Mouse (Mus musculus) olfactory bulb, adult 2 months (tissue): ENCODE measurements around the gene Kmt2a.

Source experiments
- CTCF ChIP-seq: fragments of 200-500 bp; IDR thresholded peaks from 2 replicates; pipeline ENCODE4 v1.5.1; 2012; ENCODE audit warnings: low read depth, mild to moderate bottlenecking, low read length, moderate library complexity; ENCODE audit not compliant: insufficient read depth
- POLR2A ChIP-seq: fragments of 200-500 bp; IDR thresholded peaks from 2 replicates; pipeline ENCODE4 v1.6.1; 2012; ENCODE audit warnings: mild to moderate bottlenecking, low read depth, low read length, moderate library complexity; ENCODE audit not compliant: insufficient read depth

GRCm38 (mm10) chr9:44900402-44900801 lies 19.3 kb upstream of the Kmt2a start:
- TF ChIP-seq CTCF: no peak
- no peak for TF ChIP-seq POLR2A
